Mouse (Mus musculus) CH12.LX (cell line): ENCODE results near the gene Dydc2.

ENCODE experiments used
- CTCF ChIP-seq, 2 experiments: IDR thresholded peaks in 1 of 2; conservative IDR thresholded peaks in 1 of 2; 2 replicates each; pipeline ENCODE4 v1.5.1; 2011 to 2012; ENCODE audit warnings: low read depth in 2 of 2, low read length in 2 of 2, improper control_type of control experiment in 1 of 2, inconsistent platforms in 1 of 2, mild to moderate bottlenecking in 1 of 2, moderate library complexity in 1 of 2
- GABPA ChIP-seq: IDR thresholded peaks from 2 replicates; pipeline ENCODE4 v1.6.1; 2012; ENCODE audit warnings: low read depth, low read length, improper control_type of control experiment, inconsistent platforms; ENCODE audit not compliant: insufficient replicate concordance
- IRF4 ChIP-seq: IDR thresholded peaks from 2 replicates; pipeline ENCODE4 v1.6.1; 2014; ENCODE audit warnings: low read depth, mild to moderate bottlenecking, inconsistent platforms, low read length, improper control_type of control experiment
- MAFK ChIP-seq: IDR thresholded peaks from 2 replicates; pipeline ENCODE4 v1.6.1; 2011; ENCODE audit warnings: low read length, improper control_type of control experiment; ENCODE audit not compliant: insufficient replicate concordance
- MAX ChIP-seq: IDR thresholded peaks from 2 replicates; pipeline ENCODE4 v1.6.1; 2011; ENCODE audit warnings: low read length, improper control_type of control experiment

- TF ChIP-seq GABPA (no peak), MAFK (no peak), IRF4 (no peak), CTCF (conservative IDR thresholded peaks at IDR 0.05 in 1 of 2, IDR thresholded peaks at IDR 0.05 in 1 of 2; ENCODE audit: low read depth in 2 of 2, low read length in 2 of 2) (no peak), MAX (no peak)
Observed at GRCm38 (mm10) chr14:41021246-41021645, 47.8 kb downstream of the Dydc2 start.
